Mouse (Mus musculus) MEL (cell line): Measurements from ENCODE around the gene Neo1. TPM values are rescaled to one million over a fixed set of nuclear protein-coding genes. Genes with fewer than 3 reads are reported as not detected.

ENCODE experiments used
- DNase-seq: peaks from one replicate; pipeline ENCODE4 v3.0.0; 2011; ENCODE audit warnings: low read depth, low spot score
- H3K27ac ChIP-seq: 2 replicates; pipeline ENCODE4 v1.5.1; 2012; ENCODE audit warnings: low read depth, mild to moderate bottlenecking, control low read depth, low read length, moderate library complexity; ENCODE audit not compliant: control insufficient read depth
- H3K27me3 ChIP-seq, 2 experiments: fragments of 150-350 bp in 1 of 2; sonication (generic) in 1 of 2; 2 replicates each; pipeline ENCODE4 v1.6.1; 2012; ENCODE audit warnings: low read length in 2 of 2, mild to moderate bottlenecking in 2 of 2, improper control_type of control experiment in 1 of 2, moderate library complexity in 1 of 2; ENCODE audit not compliant: insufficient read depth in 2 of 2, control insufficient read depth in 1 of 2
- H3K36me3 ChIP-seq, 2 experiments: 2 replicates each; pipeline ENCODE4 v1.6.1; 2012 to 2014; ENCODE audit warnings: low read length in 2 of 2, improper control_type of control experiment in 1 of 2, inconsistent platforms in 1 of 2, mild to moderate bottlenecking in 1 of 2; ENCODE audit not compliant: insufficient read depth in 2 of 2, control insufficient read depth in 1 of 2
- H3K4me1 ChIP-seq, 2 experiments: fragments of 150-350 bp in 1 of 2; sonication (generic) in 1 of 2; 2 replicates each; pipeline ENCODE4 v1.6.1; 2012; ENCODE audit warnings: low read length in 2 of 2, improper control_type of control experiment in 1 of 2, mild to moderate bottlenecking in 1 of 2; ENCODE audit not compliant: insufficient read depth in 2 of 2, control insufficient read depth in 1 of 2
- H3K4me3 ChIP-seq, 2 experiments: fragments of 150-350 bp in 1 of 2; sonication (generic) in 1 of 2; 2 replicates each; pipeline ENCODE4 v1.5.1; 2012; ENCODE audit warnings: low read depth in 2 of 2, low read length in 2 of 2, mild to moderate bottlenecking in 2 of 2, moderate library complexity in 2 of 2, control low read depth in 1 of 2, improper control_type of control experiment in 1 of 2; ENCODE audit not compliant: control insufficient read depth in 1 of 2, insufficient read depth in 1 of 2
- H3K79me2 ChIP-seq: 2 replicates; pipeline ENCODE4 v1.6.1; 2012; ENCODE audit warnings: mild to moderate bottlenecking, low read length, moderate library complexity; ENCODE audit not compliant: control insufficient read depth, poor library complexity, insufficient read depth
- H3K9ac ChIP-seq: 2 replicates; pipeline ENCODE4 v1.6.1; 2012; ENCODE audit warnings: low read depth, mild to moderate bottlenecking, control low read depth, low read length, moderate library complexity; ENCODE audit not compliant: control insufficient read depth, poor library complexity, severe bottlenecking
- H3K9me3 ChIP-seq: fragments of 150-350 bp; sonication (generic); replicated peaks from 2 replicates; pipeline ENCODE4 v1.6.1; 2012; ENCODE audit warnings: mild to moderate bottlenecking, low read length, improper control_type of control experiment, moderate library complexity; ENCODE audit not compliant: insufficient read depth
- CHD1 ChIP-seq: IDR thresholded peaks from 2 replicates; pipeline ENCODE4 v1.6.1; 2012; ENCODE audit warnings: low read depth, mild to moderate bottlenecking, inconsistent platforms, low read length, improper control_type of control experiment
- CHD2 ChIP-seq: IDR thresholded peaks from 2 replicates; pipeline ENCODE4 v1.6.1; 2011; ENCODE audit warnings: low read length, improper control_type of control experiment
- CTCF ChIP-seq, 3 experiments: IDR thresholded peaks in 2 of 3; conservative IDR thresholded peaks in 1 of 3; 2 replicates each; pipeline ENCODE4 v1.5.1; 2011 to 2012; ENCODE audit warnings: low read length in 3 of 3, low read depth in 2 of 3, mild to moderate bottlenecking in 2 of 3, improper control_type of control experiment in 1 of 3, inconsistent platforms in 1 of 3, mixed read lengths in 1 of 3, moderate library complexity in 1 of 3; ENCODE audit not compliant: control insufficient read depth in 1 of 3, insufficient read depth in 1 of 3, poor library complexity in 1 of 3, severe bottlenecking in 1 of 3
- ELF1 ChIP-seq: IDR thresholded peaks from 2 replicates; pipeline ENCODE4 v1.6.1; 2014; ENCODE audit warnings: low read depth, mild to moderate bottlenecking, inconsistent platforms, low read length, improper control_type of control experiment, moderate library complexity
- EP300 ChIP-seq, 2 experiments: IDR thresholded peaks; 2 replicates each; pipeline ENCODE4 v1.6.1; 2011; ENCODE audit warnings: improper control_type of control experiment in 2 of 2, low read length in 2 of 2, low read depth in 1 of 2, mild to moderate bottlenecking in 1 of 2
- GABPA ChIP-seq: IDR thresholded peaks from 2 replicates; pipeline ENCODE4 v1.6.1; 2012; ENCODE audit warnings: low read depth, mild to moderate bottlenecking, inconsistent platforms, low read length, improper control_type of control experiment, moderate library complexity
- HCFC1 ChIP-seq: IDR thresholded peaks from 2 replicates; pipeline ENCODE4 v1.6.1; 2012; ENCODE audit warnings: low read depth, mild to moderate bottlenecking, inconsistent platforms, low read length, improper control_type of control experiment, moderate library complexity
- MAZ ChIP-seq: IDR thresholded peaks from 2 replicates; pipeline ENCODE4 v1.6.1; 2012; ENCODE audit warnings: low read depth, mild to moderate bottlenecking, inconsistent platforms, low read length, improper control_type of control experiment
- POLR2A ChIP-seq, 2 experiments: IDR thresholded peaks; 2 replicates each; pipeline ENCODE4 v1.6.1; 2011 to 2012; ENCODE audit warnings: low read length in 2 of 2, mild to moderate bottlenecking in 2 of 2, control low read depth in 1 of 2, improper control_type of control experiment in 1 of 2, low read depth in 1 of 2, moderate library complexity in 1 of 2; ENCODE audit not compliant: control insufficient read depth in 1 of 2, insufficient read depth in 1 of 2, poor library complexity in 1 of 2
- POLR2AphosphoS2 ChIP-seq: IDR thresholded peaks from 2 replicates; pipeline ENCODE4 v1.6.1; 2011; ENCODE audit warnings: low read length, improper control_type of control experiment
- RAD21 ChIP-seq: IDR thresholded peaks from 2 replicates; pipeline ENCODE4 v1.6.1; 2011; ENCODE audit warnings: mild to moderate bottlenecking, low read depth, low read length, improper control_type of control experiment
- RCOR1 ChIP-seq: IDR thresholded peaks from 2 replicates; pipeline ENCODE4 v1.6.1; 2012; ENCODE audit warnings: low read depth, mild to moderate bottlenecking, inconsistent platforms, low read length, improper control_type of control experiment
- SMC3 ChIP-seq: IDR thresholded peaks from 2 replicates; pipeline ENCODE4 v1.6.1; 2011; ENCODE audit warnings: low read depth, low read length, improper control_type of control experiment
- UBTF ChIP-seq: IDR thresholded peaks from 2 replicates; pipeline ENCODE4 v1.6.1; 2012; ENCODE audit warnings: low read depth, mild to moderate bottlenecking, inconsistent platforms, low read length, improper control_type of control experiment, moderate library complexity, borderline replicate concordance; ENCODE audit not compliant: insufficient read depth
- USF2 ChIP-seq, 2 experiments: IDR thresholded peaks; 2 replicates each; pipeline ENCODE4 v1.6.1; 2011 to 2012; ENCODE audit warnings: improper control_type of control experiment in 2 of 2, low read length in 2 of 2, borderline replicate concordance in 1 of 2, inconsistent platforms in 1 of 2, low read depth in 1 of 2, mild to moderate bottlenecking in 1 of 2; ENCODE audit not compliant: insufficient read depth in 1 of 2
- ZC3H11A ChIP-seq: IDR thresholded peaks from 2 replicates; pipeline ENCODE4 v1.6.1; 2012; ENCODE audit warnings: low read depth, mild to moderate bottlenecking, inconsistent platforms, low read length, improper control_type of control experiment
- ZKSCAN1 ChIP-seq: IDR thresholded peaks from 2 replicates; pipeline ENCODE4 v1.6.1; 2012; ENCODE audit warnings: low read depth, mild to moderate bottlenecking, inconsistent platforms, low read length, improper control_type of control experiment, moderate library complexity
- ZMIZ1 ChIP-seq: IDR thresholded peaks from 2 replicates; pipeline ENCODE4 v1.6.1; 2012; ENCODE audit warnings: low read depth, mild to moderate bottlenecking, inconsistent platforms, low read length, improper control_type of control experiment, moderate library complexity
- polyA plus RNA-seq, 2 experiments: library from polyadenylated mRNA; stranded (reverse) in 1 of 2; unstranded in 1 of 2; fragments of >175 nt in 1 of 2; fragments of >200 nt in 1 of 2; gene quantifications; 2 replicates each; pipeline versions ENCODE4 v1.2.1 to v1.2.4; 2012; ENCODE audit warnings: low replicate concordance in 2 of 2, low read depth in 1 of 2; ENCODE audit not compliant: insufficient read length in 2 of 2, insufficient read depth in 1 of 2, missing spikeins in 1 of 2
- total RNA-seq: library from RNA; depleted of rRNA; stranded (reverse); fragments of 300-350 nt; gene quantifications from 2 replicates; pipeline ENCODE4 v1.2.3, GENCODE M21; 2012

Gene Neo1
- total and polyA plus RNA-seq, 3 experiments: 0.04 to 0.08 TPM; not detected in 1

GRCm38 (mm10) chr9:58874354-58874753 lies 161.9 kb downstream of the Neo1 start:
- Histone ChIP-seq H3K4me3 (no peak overlapping the region), H3K4me1 (no peaks in the 10 kb centered on the region), H3K27ac (no peak overlapping the region), H3K9ac (no peak overlapping the region), H3K27me3 (peaks cover 12% of the 10 kb centered on the region in 2 experiments), H3K36me3 (no peaks in the 10 kb centered on the region), H3K79me2 (no peaks in the 10 kb centered on the region), H3K9me3 (no peaks in the 10 kb centered on the region)
- no peak for DNase-seq
- TF ChIP-seq POLR2AphosphoS2: no peak
- no peak for TF ChIP-seq POLR2A (IDR thresholded peaks at IDR 0.05; ENCODE audit: control insufficient read depth in 1 of 2, insufficient read depth in 1 of 2, low read depth in 1 of 2, low read length in 2 of 2, poor library complexity in 1 of 2)
- TF ChIP-seq UBTF: no peak
- no peak for TF ChIP-seq USF2 (IDR thresholded peaks at IDR 0.05; ENCODE audit: borderline replicate concordance in 1 of 2, insufficient read depth in 1 of 2, low read depth in 1 of 2, low read length in 2 of 2)
- TF ChIP-seq ELF1: no peak
- TF ChIP-seq HCFC1: no peak
- no peak for TF ChIP-seq GABPA
- TF ChIP-seq CHD2: no peak
- no peak for TF ChIP-seq ZMIZ1
- TF ChIP-seq MAZ: no peak
- no peak for TF ChIP-seq EP300 (IDR thresholded peaks at IDR 0.05; ENCODE audit: low read depth in 1 of 2, low read length in 2 of 2)
- no peak for TF ChIP-seq CHD1
- TF ChIP-seq ZKSCAN1: no peak

GRCm38 (mm10) chr9:58873541-58874324 lies 162.5 kb downstream of the Neo1 start:
- no peaks in the 10 kb centered on the region for H3K79me2 ChIP-seq
- H3K36me3 ChIP-seq: no peaks in the 10 kb centered on the region
- TF ChIP-seq RCOR1: no peak
- TF ChIP-seq SMC3: peak; percentile 78
- TF ChIP-seq RAD21: peak; percentile 88
- TF ChIP-seq USF2 (IDR thresholded peaks at IDR 0.05; ENCODE audit: borderline replicate concordance in 1 of 2, insufficient read depth in 1 of 2, low read depth in 1 of 2, low read length in 2 of 2): no peak
- peak; percentile 61 for TF ChIP-seq ZC3H11A
- TF ChIP-seq CTCF (IDR thresholded peaks at IDR 0.05 in 2 of 3, conservative IDR thresholded peaks at IDR 0.05 in 1 of 3; ENCODE audit: control insufficient read depth in 1 of 3, insufficient read depth in 1 of 3, low read depth in 2 of 3, low read length in 3 of 3, poor library complexity in 1 of 3, severe bottlenecking in 1 of 3): peak; percentile 74 to 83 (median 75)
- TF ChIP-seq, all 39 proteins: peak for 4
- Histone ChIP-seq H3K27ac (no peak overlapping the region), H3K4me1 (no peaks in the 10 kb centered on the region), H3K4me3 (no peak overlapping the region), H3K27me3 (peaks cover 8 to 12% of the 10 kb centered on the region in 2 experiments), H3K9me3 (no peaks in the 10 kb centered on the region), H3K9ac (no peak overlapping the region)
- DNase-seq: peak; percentile 67
